Mouse (Mus musculus) midbrain, embryonic 14.5 days (tissue): ENCODE results near the gene Ddx39. TPM values are rescaled to one million over a fixed set of nuclear protein-coding genes. Genes with fewer than 3 reads are reported as not detected.
A peak's percentile ranks its signal among the peaks of the same experiment; 100 is the strongest.

ENCODE experiments used
- ATAC-seq: fragments of 200-750 bp; cut with Nextera tagmentation; 2 replicates; pipeline ENCODE4 v1.8.0; 2017; ENCODE audit warnings: moderate number of reproducible peaks, moderate library complexity; ENCODE audit not compliant: low FRiP score, low TSS enrichment
- DNase-seq: peaks from one replicate; pipeline ENCODE4 v3.0.0-alpha.2; 2015
- H3K27ac ChIP-seq: fragments of 300-500 bp; sonication (generic); replicated peaks from 2 replicates; pipeline ENCODE4 v1.5.1; 2014; ENCODE audit warnings: mild to moderate bottlenecking, low read depth, low read length, moderate library complexity
- H3K27me3 ChIP-seq: fragments of 300-500 bp; sonication (generic); 2 replicates; pipeline ENCODE4 v1.6.1; 2014; ENCODE audit warnings: low read length, control low read depth, mixed read lengths; ENCODE audit not compliant: control insufficient read depth, insufficient read depth
- H3K36me3 ChIP-seq: fragments of 300-500 bp; sonication (generic); 2 replicates; pipeline ENCODE4 v1.6.1; 2014; ENCODE audit warnings: low read length, control low read depth; ENCODE audit not compliant: control insufficient read depth, insufficient read depth
- H3K4me1 ChIP-seq: fragments of 300-500 bp; sonication (generic); 2 replicates; pipeline ENCODE4 v1.6.1; 2014; ENCODE audit warnings: mild to moderate bottlenecking, antibody characterized with exemption, low read length, control low read depth; ENCODE audit not compliant: control insufficient read depth, insufficient read depth
- H3K4me2 ChIP-seq: fragments of 300-500 bp; sonication (generic); 2 replicates; pipeline ENCODE4 v1.6.1; 2014; ENCODE audit warnings: mild to moderate bottlenecking, low read length, moderate library complexity
- H3K4me3 ChIP-seq: fragments of 300-500 bp; sonication (generic); replicated peaks from 2 replicates; pipeline ENCODE4 v1.5.1; 2014; ENCODE audit warnings: low read depth, low read length
- H3K9ac ChIP-seq: fragments of 300-500 bp; sonication (generic); replicated peaks from 2 replicates; pipeline ENCODE4 v1.6.1; 2014; ENCODE audit warnings: mild to moderate bottlenecking, low read length, moderate library complexity
- H3K9me3 ChIP-seq: fragments of 300-500 bp; sonication (generic); 2 replicates; pipeline ENCODE4 v1.6.1; 2016; ENCODE audit warnings: low read length, control low read depth, mixed read lengths; ENCODE audit not compliant: control insufficient read depth
- WGBS: fragments of 180-500 bp; shearing (Covaris S2); extraction: QIAGEN DNeasy Blood & Tissue Kit; methylation state at CpG from one replicate; pipeline ENCODE4 v1.1.7; 2014; 5-methylcytosine and 5-hydroxymethylcytosine counted together
- polyA plus RNA-seq: library from polyadenylated mRNA; unstranded; fragments of >200 nt; fragmentation: Nextera tagmentation; extraction: Ambion mirVana; gene quantifications from 2 replicates; pipeline ENCODE4 v1.2.1, GENCODE M21; 2014

The Ddx39 gene
- polyA plus RNA-seq, 1 experiment from 2014 or later: 113 TPM

GRCm38 (mm10) chr8:83724697-83725482, 9.9 kb downstream of the Ddx39 start:
- peaks cover 62% of the 10 kb centered on the region for H3K36me3 ChIP-seq
- 47% methylated on average over 15 of the region's 15 CpGs for WGBS
- no peaks in the 10 kb centered on the region for H3K9me3 ChIP-seq
- peak; percentile 81 for DNase-seq
- H3K9ac ChIP-seq: no peak overlapping the region
- no peak overlapping the region for H3K4me3 ChIP-seq
- H3K27me3 ChIP-seq: no peaks in the 10 kb centered on the region
- H3K4me2 ChIP-seq: no peak overlapping the region
- H3K4me1 ChIP-seq: no peaks in the 10 kb centered on the region
- no peak overlapping the region for H3K27ac ChIP-seq
- peak; percentile 48 for ATAC-seq

- Histone ChIP-seq H3K4me3 (no peak overlapping the region), H3K27ac (no peak overlapping the region), H3K36me3 (peaks cover 54% of the 10 kb centered on the region), H3K4me2 (no peak overlapping the region), H3K27me3 (no peaks in the 10 kb centered on the region), H3K4me1 (no peaks in the 10 kb centered on the region), H3K9me3 (no peaks in the 10 kb centered on the region), H3K9ac (no peak overlapping the region)
- 94% methylated on average over 8 of the region's 8 CpGs for WGBS
- DNase-seq (no peak), ATAC-seq (no peak)
Observed at GRCm38 (mm10) chr8:83725521-83726102, 10.6 kb downstream of the Ddx39 start.

- DNase-seq (no peak), ATAC-seq (no peak)
- Histone ChIP-seq H3K9me3 (no peaks in the 10 kb centered on the region), H3K4me2 (no peak overlapping the region), H3K4me1 (0 out of 2 replicates have a peak, but pooled peaks cover 3% of the 10 kb centered on the region), H3K27me3 (no peaks in the 10 kb centered on the region), H3K9ac (no peak overlapping the region), H3K27ac (no peak overlapping the region), H3K4me3 (no peak overlapping the region), H3K36me3 (peaks cover 18% of the 10 kb centered on the region)
- 86% methylated on average over 11 of the region's 11 CpGs for WGBS
Observed at GRCm38 (mm10) chr8:83729009-83729807, 14.2 kb downstream of the Ddx39 start.

GRCm38 (mm10) chr8:83731906-83732305, 16.9 kb downstream of the Ddx39 start:
- no peaks in the 10 kb centered on the region for H3K36me3 ChIP-seq
- ATAC-seq: no peak
- 0 out of 2 replicates have a peak, but pooled peaks cover 3% of the 10 kb centered on the region for H3K4me1 ChIP-seq
- H3K9me3 ChIP-seq: no peaks in the 10 kb centered on the region
- H3K4me3 ChIP-seq: no peak overlapping the region
- H3K4me2 ChIP-seq: no peak overlapping the region
- H3K9ac ChIP-seq: no peak overlapping the region
- H3K27me3 ChIP-seq: no peaks in the 10 kb centered on the region
- no peak overlapping the region for H3K27ac ChIP-seq
- WGBS: 60% methylated on average over 5 of the region's 5 CpGs
- no peak for DNase-seq

GRCm38 (mm10) chr8:83732919-83733318, 17.9 kb downstream of the Ddx39 start:
- Histone ChIP-seq H3K27ac (no peak overlapping the region), H3K4me3 (no peak overlapping the region), H3K4me2 (no peak overlapping the region), H3K9me3 (no peaks in the 10 kb centered on the region), H3K36me3 (no peaks in the 10 kb centered on the region), H3K27me3 (no peaks in the 10 kb centered on the region), H3K9ac (no peak overlapping the region), H3K4me1 (0 out of 2 replicates have a peak, but pooled peaks cover 3% of the 10 kb centered on the region)
- ATAC-seq (no peak), DNase-seq (no peak)
- WGBS: 90% methylated on average over 6 of the region's 6 CpGs

GRCm38 (mm10) chr8:83736681-83737080, 21.7 kb downstream of the Ddx39 start:
- Histone ChIP-seq H3K9ac (no peak overlapping the region), H3K4me1 (0 out of 2 replicates have a peak, but pooled peaks cover 11% of the 10 kb centered on the region), H3K27me3 (peaks cover 19% of the 10 kb centered on the region), H3K36me3 (no peaks in the 10 kb centered on the region), H3K27ac (no peak overlapping the region), H3K4me2 (no peak overlapping the region), H3K4me3 (no peak overlapping the region), H3K9me3 (no peaks in the 10 kb centered on the region)
- DNase-seq: no peak
- WGBS: 96% methylated on average over 4 of the region's 4 CpGs
- no peak for ATAC-seq

- Histone ChIP-seq H3K4me3 (no peak overlapping the region), H3K27ac (no peak overlapping the region), H3K9ac (no peak overlapping the region), H3K4me1 (0 out of 2 replicates have a peak, but pooled peaks cover 8% of the 10 kb centered on the region), H3K9me3 (no peaks in the 10 kb centered on the region), H3K27me3 (peaks cover 23% of the 10 kb centered on the region), H3K36me3 (no peaks in the 10 kb centered on the region), H3K4me2 (no peak overlapping the region)
- ATAC-seq (no peak), DNase-seq (no peak)
- 89% methylated on average over 4 of the region's 4 CpGs for WGBS
Observed at GRCm38 (mm10) chr8:83737346-83737745, 22.4 kb downstream of the Ddx39 start.

- Histone ChIP-seq H3K9me3 (no peaks in the 10 kb centered on the region), H3K4me1 (0 out of 2 replicates have a peak, but pooled peaks cover 8% of the 10 kb centered on the region), H3K27me3 (peaks cover 23% of the 10 kb centered on the region), H3K27ac (no peak overlapping the region), H3K4me2 (no peak overlapping the region), H3K9ac (no peak overlapping the region), H3K4me3 (no peak overlapping the region), H3K36me3 (no peaks in the 10 kb centered on the region)
- ATAC-seq: no peak
- DNase-seq: peak; percentile 37
- WGBS: 72% methylated on average over 4 of the region's 4 CpGs
Observed at GRCm38 (mm10) chr8:83737852-83738562, 23.0 kb downstream of the Ddx39 start.
